Mouse (Mus musculus): ENCODE data around the gene Gpr63. TPM values are rescaled to one million over a fixed set of nuclear protein-coding genes. Genes with fewer than 3 reads are reported as not detected.
"Not testable (repeated sequence)": the region's sequence is repeated elsewhere in the genome, so short reads cannot be mapped to it uniquely, and the experiment has no call there.

The Gpr63 gene
- 1 to 10 TPM; 1.8 to 2.2 TPM for total RNA-seq (2021)
- long read RNA-seq, experiment 1 = 0 reads
- long read RNA-seq, experiment 2 = 0 reads

- DNase-seq = peak; percentile 74 to 78
- intact Hi-C loops (cut with DNase I) = loop anchor here (5.0 kb wide), 1 partner anchor 69 kb away; the partner anchor contains the start of gene Ndufaf4
These were observed at the start of gene Gpr63 for GRCm38 (mm10) chr4:24966299-24966991. TSS of gene Gpr63 (plus strand) at chr4:24966407.

- DNase-seq = no peak
- intact Hi-C loops (cut with DNase I) = no loop called here
These were observed 46.1 kb upstream of the Gpr63 start for GRCm38 (mm10) chr4:24920006-24920577.

GRCm38 (mm10) chr4:24924726-24925125 lies 41.5 kb upstream of the Gpr63 start:
- DNase-seq = no peak
- intact Hi-C loops (cut with DNase I) = no loop called here

- no peak for DNase-seq
- intact Hi-C loops (cut with DNase I) = no loop called here
These were observed 37.9 kb upstream of the Gpr63 start for GRCm38 (mm10) chr4:24928260-24928780.

GRCm38 (mm10) chr4:24928926-24929325 lies 37.3 kb upstream of the Gpr63 start:
- intact Hi-C loops (cut with DNase I) = no loop called here
- DNase-seq = no peak

GRCm38 (mm10) chr4:24942728-24943424 lies 23.3 kb upstream of the Gpr63 start:
- intact Hi-C loops (cut with DNase I) = no loop called here
- DNase-seq = no peak

GRCm38 (mm10) chr4:24965918-24966298 lies 299 bp upstream of the Gpr63 start:
- no peak for DNase-seq
- intact Hi-C loops (cut with DNase I) = loop anchor here (5.0 kb wide), 1 partner anchor 69 kb away; the partner anchor contains the start of gene Ndufaf4

GRCm38 (mm10) chr4:24967251-24967650 lies 1.0 kb downstream of the Gpr63 start:
- intact Hi-C loops (cut with DNase I) = loop anchor here (5.0 kb wide), 1 partner anchor 70 kb away; the partner anchor contains the start of gene Ndufaf4
- DNase-seq = no peak

GRCm38 (mm10) chr4:24978589-24978988 lies 12.4 kb downstream of the Gpr63 start:
- intact Hi-C loops (cut with DNase I) = no loop called here
- no peak for DNase-seq

GRCm38 (mm10) chr4:24985612-24986011 lies 19.4 kb downstream of the Gpr63 start:
- intact Hi-C loops (cut with DNase I) = no loop called here
- DNase-seq = no peak

- intact Hi-C loops (cut with DNase I) = no loop called here
These were observed 25.3 kb downstream of the Gpr63 start for GRCm38 (mm10) chr4:24991475-24991874.

GRCm38 (mm10) chr4:25009328-25009727 lies 43.1 kb downstream of the Gpr63 start:
- DNase-seq = not testable (repeated sequence)

More at GRCm38 (mm10) chr4:24991475-24991874, 25.3 kb downstream of the Gpr63 start:
- DNase-seq = no peak

GRCm38 (mm10) chr4:25011780-25012179 lies 45.6 kb downstream of the Gpr63 start:
- DNase-seq = no peak
- intact Hi-C loops (cut with DNase I) = no loop called here

More at GRCm38 (mm10) chr4:25009328-25009727, 43.1 kb downstream of the Gpr63 start:
- intact Hi-C loops (cut with DNase I) = not testable (repeated sequence)

- no peak for DNase-seq
- intact Hi-C loops (cut with DNase I) = no loop called here
These were observed 46.5 kb downstream of the Gpr63 start for GRCm38 (mm10) chr4:25012726-25013125.

- no peak for DNase-seq
These were observed 48.9 kb downstream of the Gpr63 start for GRCm38 (mm10) chr4:25015017-25015655.

GRCm38 (mm10) chr4:25028252-25028651 lies 62.0 kb downstream of the Gpr63 start:
- no peak for DNase-seq
- intact Hi-C loops (cut with DNase I) = no loop called here

More at GRCm38 (mm10) chr4:25015017-25015655, 48.9 kb downstream of the Gpr63 start:
- intact Hi-C loops (cut with DNase I) = no loop called here

GRCm38 (mm10) chr4:25028752-25029151 lies 62.5 kb downstream of the Gpr63 start:
- no peak for DNase-seq
- intact Hi-C loops (cut with DNase I) = no loop called here

- intact Hi-C loops (cut with DNase I) = no loop called here
- no peak for DNase-seq
These were observed 63.7 kb downstream of the Gpr63 start for GRCm38 (mm10) chr4:25029875-25030274.

GRCm38 (mm10) chr4:25035158-25035791 lies 69.1 kb downstream of the Gpr63 start:
- DNase-seq = peak in 1 of 2 experiments; percentile 2

GRCm38 (mm10) chr4:25035806-25036205 lies 69.6 kb downstream of the Gpr63 start:
- DNase-seq = no peak
- intact Hi-C loops (cut with DNase I) = no loop called here

More at GRCm38 (mm10) chr4:25035158-25035791, 69.1 kb downstream of the Gpr63 start:
- intact Hi-C loops (cut with DNase I) = no loop called here
